Mouse (Mus musculus) ES-Bruce4 (cell line): ENCODE data around the gene Vsir.
A peak's percentile ranks its signal among the peaks of the same experiment; 100 is the strongest.

Experiments
- CTCF ChIP-seq: IDR thresholded peaks from one replicate; pipeline ENCODE4 v1.8.1; 2011; ENCODE audit warnings: low read depth, low read length
- POLR2A ChIP-seq: IDR thresholded peaks from one replicate; pipeline ENCODE4 v1.8.1; 2011; ENCODE audit warnings: low read length; ENCODE audit not compliant: insufficient read depth

GRCm38 (mm10) chr10:60346701-60347405, at the start of gene Vsir:
- TF ChIP-seq CTCF (peak; percentile 52), POLR2A (no peak)
